Mouse (Mus musculus): ENCODE measurements around the gene Myl12a. TPM values are rescaled to one million over a fixed set of nuclear protein-coding genes. Genes with fewer than 3 reads are reported as not detected.
A peak's percentile ranks its signal among the peaks of the same experiment; 100 is the strongest.

The Myl12a gene
- polyA plus RNA-seq, 1 experiment = 296 TPM

- TF ChIP-seq CTCF (IDR thresholded peaks at IDR 0.05; ENCODE audit: insufficient read depth, low read length) (no peak), POLR2A (IDR thresholded peaks at IDR 0.05; ENCODE audit: borderline replicate concordance, extremely low read depth, low read depth, low read length) (no peak)
- DNase-seq = no peak
- H3K4me3 ChIP-seq (replicated peaks; ENCODE audit: extremely low read depth, low read depth, low read length) = no peak overlapping the region
- 37% methylated on average over 4 of the region's 4 CpGs for WGBS
- H3K4me1 ChIP-seq (ENCODE audit: control insufficient read depth, insufficient read depth, low read length) = peaks cover 24% of the 10 kb centered on the region
These were observed 434 bp upstream of the Myl12a start for GRCm38 (mm10) chr17:71003112-71003511.

- H3K4me3 ChIP-seq (replicated peaks; ENCODE audit: extremely low read depth, low read depth, low read length) = peak within 1 kb of the TSS; percentile 98
These were observed 466 bp downstream of the Myl12a start, which contains the start of gene Myom1 for GRCm38 (mm10) chr17:71002081-71002743. Myom1 (plus strand) TSS chr17:71002633.

GRCm38 (mm10) chr17:71001699-71002080 is 988 bp downstream of the Myl12a start:
- peak overlapping the region; percentile 98 for H3K4me3 ChIP-seq (replicated peaks; ENCODE audit: extremely low read depth, low read depth, low read length)
- TF ChIP-seq CTCF (IDR thresholded peaks at IDR 0.05; ENCODE audit: insufficient read depth, low read length) (no peak), POLR2A (IDR thresholded peaks at IDR 0.05; ENCODE audit: borderline replicate concordance, extremely low read depth, low read depth, low read length) (no peak; the same call in 1 of the 2 replicates)
- H3K4me1 ChIP-seq (ENCODE audit: control insufficient read depth, insufficient read depth, low read length) = peaks cover 30% of the 10 kb centered on the region
- under 1% methylated on average over 27 of the region's 43 CpGs for WGBS
- DNase-seq = peak; percentile 72

More at GRCm38 (mm10) chr17:71002081-71002743, 466 bp downstream of the Myl12a start, which contains the start of gene Myom1:
- peak; percentile 98 for DNase-seq
- peaks cover 28% of the 10 kb centered on the region for H3K4me1 ChIP-seq (ENCODE audit: control insufficient read depth, insufficient read depth, low read length)
- TF ChIP-seq CTCF (IDR thresholded peaks at IDR 0.05; ENCODE audit: insufficient read depth, low read length) (no peak), POLR2A (IDR thresholded peaks at IDR 0.05; ENCODE audit: borderline replicate concordance, extremely low read depth, low read depth, low read length) (peak; percentile 97)
- under 1% methylated on average over 63 of the region's 65 CpGs for WGBS

GRCm38 (mm10) chr17:71001067-71001466 is 1.6 kb downstream of the Myl12a start:
- Histone ChIP-seq H3K4me1 (ENCODE audit: control insufficient read depth, insufficient read depth, low read length) (peaks cover 34% of the 10 kb centered on the region), H3K4me3 (replicated peaks; ENCODE audit: extremely low read depth, low read depth, low read length) (peak overlapping the region; percentile 98)
- TF ChIP-seq CTCF (IDR thresholded peaks at IDR 0.05; ENCODE audit: insufficient read depth, low read length) = no peak
- WGBS = 2% methylated on average over 6 of the region's 6 CpGs
- DNase-seq = no peak

GRCm38 (mm10) chr17:71000255-71000654 is 2.4 kb downstream of the Myl12a start:
- H3K4me3 ChIP-seq (replicated peaks; ENCODE audit: extremely low read depth, low read depth, low read length) = peak overlapping the region; percentile 32
- TF ChIP-seq CTCF (IDR thresholded peaks at IDR 0.05; ENCODE audit: insufficient read depth, low read length) = no peak
- WGBS = 27% methylated on average over 2 of the region's 2 CpGs
- no peak for DNase-seq
- H3K4me1 ChIP-seq (ENCODE audit: control insufficient read depth, insufficient read depth, low read length) = peaks cover 34% of the 10 kb centered on the region

- 19% methylated on average over 5 of the region's 5 CpGs for WGBS
These were observed 3.5 kb downstream of the Myl12a start for GRCm38 (mm10) chr17:70999187-70999586.

GRCm38 (mm10) chr17:70998400-70998975 is 4.2 kb downstream of the Myl12a start:
- no peak for DNase-seq
- 41% methylated on average over 9 of the region's 9 CpGs for WGBS
- H3K4me3 ChIP-seq (replicated peaks; ENCODE audit: extremely low read depth, low read depth, low read length) = no peak overlapping the region
- H3K4me1 ChIP-seq (ENCODE audit: control insufficient read depth, insufficient read depth, low read length) = peaks cover 37% of the 10 kb centered on the region
- no peak for TF ChIP-seq POLR2A (IDR thresholded peaks at IDR 0.05; ENCODE audit: borderline replicate concordance, extremely low read depth, low read depth, low read length)
- TF ChIP-seq CTCF (IDR thresholded peaks at IDR 0.05; ENCODE audit: insufficient read depth, low read length) = no peak

More at GRCm38 (mm10) chr17:70999187-70999586, 3.5 kb downstream of the Myl12a start:
- TF ChIP-seq CTCF (IDR thresholded peaks at IDR 0.05; ENCODE audit: insufficient read depth, low read length) = no peak
- no peak for TF ChIP-seq POLR2A (IDR thresholded peaks at IDR 0.05; ENCODE audit: borderline replicate concordance, extremely low read depth, low read depth, low read length)
- Histone ChIP-seq H3K4me3 (replicated peaks; ENCODE audit: extremely low read depth, low read depth, low read length) (no peak overlapping the region), H3K4me1 (ENCODE audit: control insufficient read depth, insufficient read depth, low read length) (peaks cover 36% of the 10 kb centered on the region)
- no peak for DNase-seq

- WGBS = 23% methylated on average over 6 of the region's 6 CpGs
These were observed 4.8 kb downstream of the Myl12a start for GRCm38 (mm10) chr17:70997836-70998235.

GRCm38 (mm10) chr17:70995551-70995950 is 7.1 kb downstream of the Myl12a start:
- no peak for DNase-seq
- Histone ChIP-seq H3K4me3 (replicated peaks; ENCODE audit: extremely low read depth, low read depth, low read length) (no peak overlapping the region), H3K4me1 (ENCODE audit: control insufficient read depth, insufficient read depth, low read length) (peaks cover 51% of the 10 kb centered on the region)
- WGBS = 59% methylated on average over 6 of the region's 6 CpGs
- no peak for TF ChIP-seq CTCF (IDR thresholded peaks at IDR 0.05; ENCODE audit: insufficient read depth, low read length)
- no peak for TF ChIP-seq POLR2A (IDR thresholded peaks at IDR 0.05; ENCODE audit: borderline replicate concordance, extremely low read depth, low read depth, low read length)

More at GRCm38 (mm10) chr17:70997836-70998235, 4.8 kb downstream of the Myl12a start:
- Histone ChIP-seq H3K4me1 (ENCODE audit: control insufficient read depth, insufficient read depth, low read length) (peaks cover 35% of the 10 kb centered on the region), H3K4me3 (replicated peaks; ENCODE audit: extremely low read depth, low read depth, low read length) (no peak overlapping the region)
- no peak for TF ChIP-seq CTCF (IDR thresholded peaks at IDR 0.05; ENCODE audit: insufficient read depth, low read length)
- no peak for TF ChIP-seq POLR2A (IDR thresholded peaks at IDR 0.05; ENCODE audit: borderline replicate concordance, extremely low read depth, low read depth, low read length)
- DNase-seq = no peak

GRCm38 (mm10) chr17:70994671-70995070 is 8.0 kb downstream of the Myl12a start:
- DNase-seq = no peak
- peaks cover 44% of the 10 kb centered on the region for H3K4me1 ChIP-seq (ENCODE audit: control insufficient read depth, insufficient read depth, low read length)
- WGBS = 82% methylated on average over 6 of the region's 6 CpGs
- no peak for TF ChIP-seq POLR2A (IDR thresholded peaks at IDR 0.05; ENCODE audit: borderline replicate concordance, extremely low read depth, low read depth, low read length)
- TF ChIP-seq CTCF (IDR thresholded peaks at IDR 0.05; ENCODE audit: insufficient read depth, low read length) = no peak
- no peak overlapping the region for H3K4me3 ChIP-seq (replicated peaks; ENCODE audit: extremely low read depth, low read depth, low read length)
